Mouse (Mus musculus) neural tube, embryonic 14.5 days (tissue): ENCODE measurements around the gene Eva1c. TPM values are rescaled to one million over a fixed set of nuclear protein-coding genes. Genes with fewer than 3 reads are reported as not detected.
A peak's percentile ranks its signal among the peaks of the same experiment; 100 is the strongest.

ENCODE experiments used
- ATAC-seq: fragments of 200-750 bp; cut with Nextera tagmentation; 2 replicates; pipeline ENCODE4 v1.8.0; 2017; ENCODE audit warnings: low read depth, mild to moderate bottlenecking, moderate TSS enrichment, moderate library complexity
- H3K27ac ChIP-seq: fragments of 300-500 bp; sonication (generic); 2 replicates; pipeline ENCODE4 v1.5.1; 2014; ENCODE audit warnings: low read depth, mild to moderate bottlenecking, control low read depth, low read length, moderate library complexity, mixed read lengths
- H3K27me3 ChIP-seq: fragments of 300-500 bp; sonication (generic); 2 replicates; pipeline ENCODE4 v1.6.1; 2014; ENCODE audit warnings: low read length; ENCODE audit not compliant: control insufficient read depth, insufficient read depth
- H3K36me3 ChIP-seq: fragments of 300-500 bp; sonication (generic); 2 replicates; pipeline ENCODE4 v1.6.1; 2014; ENCODE audit warnings: low read length, mixed read lengths; ENCODE audit not compliant: control insufficient read depth, insufficient read depth
- H3K4me1 ChIP-seq: fragments of 300-500 bp; sonication (generic); 2 replicates; pipeline ENCODE4 v1.6.1; 2014; ENCODE audit warnings: low read length; ENCODE audit not compliant: control insufficient read depth, insufficient read depth
- H3K4me2 ChIP-seq: fragments of 300-500 bp; sonication (generic); 2 replicates; pipeline ENCODE4 v1.6.1; 2014; ENCODE audit warnings: mild to moderate bottlenecking, low read depth, low read length, control low read depth
- H3K4me3 ChIP-seq: fragments of 300-500 bp; sonication (generic); 2 replicates; pipeline ENCODE4 v1.5.1; 2014; ENCODE audit warnings: low read depth, low read length, control low read depth, mixed read lengths
- H3K9ac ChIP-seq: fragments of 300-500 bp; sonication (generic); replicated peaks from 2 replicates; pipeline ENCODE4 v1.6.1; 2014; ENCODE audit warnings: low read depth, mild to moderate bottlenecking, control low read depth, low read length, mixed read lengths
- H3K9me3 ChIP-seq: fragments of 300-500 bp; sonication (generic); 2 replicates; pipeline ENCODE4 v1.6.1; 2016; ENCODE audit warnings: low read length; ENCODE audit not compliant: control insufficient read depth
- WGBS: fragments of 180-500 bp; shearing (Covaris S2); extraction: QIAGEN DNeasy Blood & Tissue Kit; methylation state at CpG from one replicate; pipeline ENCODE4 v1.1.7; 2014; 5-methylcytosine and 5-hydroxymethylcytosine counted together
- polyA plus RNA-seq: library from polyadenylated mRNA; unstranded; fragments of >200 nt; fragmentation: Nextera tagmentation; extraction: Ambion mirVana; gene quantifications from 2 replicates; pipeline ENCODE4 v1.2.1, GENCODE M21; 2014

Eva1c gene
- polyA plus RNA-seq, 1 experiment from 2014 or later: 2.2 TPM

GRCm38 (mm10) chr16:90849262-90849661 lies 22.7 kb downstream of the Eva1c start:
- WGBS: 43% methylated on average over 12 of the region's 12 CpGs
- no peaks in the 10 kb centered on the region for H3K36me3 ChIP-seq

DNA sequence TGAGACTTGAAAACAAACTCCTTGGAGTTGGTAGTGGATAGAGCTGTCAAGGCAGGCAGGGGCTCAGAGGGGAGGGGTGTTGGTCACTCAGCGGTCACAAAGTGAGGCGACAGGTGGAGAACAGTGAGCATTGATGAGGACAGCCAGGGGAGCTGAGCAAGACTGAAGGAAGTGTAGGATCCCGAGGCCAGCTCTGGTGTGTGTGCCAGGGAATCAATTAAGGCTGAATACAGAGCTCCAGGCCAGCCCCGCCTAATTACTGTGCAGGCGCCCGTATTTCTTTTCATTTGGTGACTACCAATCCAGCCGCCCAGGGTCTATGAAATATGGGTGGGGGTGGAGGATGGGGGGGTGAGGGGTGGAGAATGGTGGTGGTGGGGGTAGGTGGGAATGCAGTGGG lies 24.4 kb downstream of the Eva1c start:
- 53% methylated on average over 7 of the region's 7 CpGs for WGBS
- H3K9me3 ChIP-seq: no peaks in the 10 kb centered on the region
- no peaks in the 10 kb centered on the region for H3K27me3 ChIP-seq
- H3K9ac ChIP-seq: no peak overlapping the region
- H3K4me3 ChIP-seq: no peak overlapping the region
- no peak overlapping the region for H3K4me2 ChIP-seq
- H3K4me1 ChIP-seq: no peaks in the 10 kb centered on the region
- H3K27ac ChIP-seq: no peak overlapping the region
- no peaks in the 10 kb centered on the region for H3K36me3 ChIP-seq
- ATAC-seq: peak; percentile 58; the same call in 1 of the 2 replicates

More at GRCm38 (mm10) chr16:90849262-90849661, 22.7 kb downstream of the Eva1c start:
- H3K27ac ChIP-seq: no peak overlapping the region
- no peak overlapping the region for H3K4me2 ChIP-seq
- no peak; the same call in 1 of the 2 replicates for ATAC-seq
- no peak overlapping the region for H3K9ac ChIP-seq
- H3K27me3 ChIP-seq: no peaks in the 10 kb centered on the region
- no peaks in the 10 kb centered on the region for H3K9me3 ChIP-seq
- no peak overlapping the region for H3K4me3 ChIP-seq
- no peaks in the 10 kb centered on the region for H3K4me1 ChIP-seq

- ATAC-seq: no peak
- H3K36me3 ChIP-seq: no peaks in the 10 kb centered on the region
- no peak overlapping the region for H3K4me2 ChIP-seq
- H3K9ac ChIP-seq: no peak overlapping the region
- H3K27me3 ChIP-seq: no peaks in the 10 kb centered on the region
- H3K27ac ChIP-seq: no peak overlapping the region
- H3K4me3 ChIP-seq: no peak overlapping the region
- no peaks in the 10 kb centered on the region for H3K4me1 ChIP-seq
- no peaks in the 10 kb centered on the region for H3K9me3 ChIP-seq
- WGBS: 58% methylated on average over 11 of the region's 11 CpGs
Observed at GRCm38 (mm10) chr16:90851621-90852334, 25.3 kb downstream of the Eva1c start.

GRCm38 (mm10) chr16:90856552-90857200 lies 30.2 kb downstream of the Eva1c start:
- Histone ChIP-seq H3K4me2 (no peak overlapping the region), H3K27ac (no peak overlapping the region), H3K4me1 (no peaks in the 10 kb centered on the region), H3K4me3 (no peak overlapping the region), H3K9me3 (no peaks in the 10 kb centered on the region), H3K9ac (no peak overlapping the region), H3K36me3 (no peaks in the 10 kb centered on the region), H3K27me3 (no peaks in the 10 kb centered on the region)
- ATAC-seq: no peak
- WGBS: 93% methylated on average over 6 of the region's 6 CpGs

- Histone ChIP-seq H3K9me3 (no peaks in the 10 kb centered on the region), H3K36me3 (no peaks in the 10 kb centered on the region), H3K27me3 (no peaks in the 10 kb centered on the region), H3K4me3 (no peak overlapping the region), H3K9ac (no peak overlapping the region), H3K4me1 (no peaks in the 10 kb centered on the region), H3K27ac (no peak overlapping the region), H3K4me2 (no peak overlapping the region)
- no peak for ATAC-seq
- WGBS: 83% methylated on average over 4 of the region's 4 CpGs
Observed at GRCm38 (mm10) chr16:90858206-90858605, 31.7 kb downstream of the Eva1c start.

- H3K4me1 ChIP-seq: no peaks in the 10 kb centered on the region
- H3K36me3 ChIP-seq: no peaks in the 10 kb centered on the region
- no peak overlapping the region for H3K27ac ChIP-seq
- H3K4me2 ChIP-seq: no peak overlapping the region
- no peaks in the 10 kb centered on the region for H3K9me3 ChIP-seq
- no peak overlapping the region for H3K9ac ChIP-seq
- WGBS: 85% methylated on average over 3 of the region's 3 CpGs
- no peak overlapping the region for H3K4me3 ChIP-seq
- H3K27me3 ChIP-seq: no peaks in the 10 kb centered on the region
- ATAC-seq: no peak
Observed at GRCm38 (mm10) chr16:90863036-90863435, 36.5 kb downstream of the Eva1c start.

DNA sequence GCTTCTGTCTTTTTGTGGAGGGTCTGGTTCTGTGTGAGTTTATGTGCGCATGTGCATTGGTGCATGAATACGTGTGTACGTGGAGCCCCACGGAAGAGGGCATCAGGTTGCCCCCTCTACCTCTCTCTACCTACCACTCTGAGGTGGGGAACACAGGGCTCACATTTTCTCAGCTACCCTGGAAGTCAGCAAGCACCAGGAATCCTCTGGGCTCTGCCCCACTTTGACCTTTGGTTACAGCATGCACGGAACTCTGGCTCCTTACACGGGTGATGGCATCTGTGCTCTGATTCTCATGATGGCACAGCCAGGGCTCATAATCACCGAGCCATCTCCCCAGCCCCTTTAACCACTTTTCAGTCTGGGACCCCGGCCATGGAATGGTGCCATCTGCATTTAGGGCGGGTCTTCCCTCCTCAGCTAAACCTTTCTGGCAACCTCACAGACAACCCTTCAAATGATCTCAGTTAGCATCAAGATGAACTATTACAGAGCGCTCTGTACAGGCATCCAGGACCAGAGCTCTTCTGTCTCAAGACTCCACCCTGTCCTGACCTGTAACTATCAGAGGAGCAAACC lies 37.0 kb downstream of the Eva1c start:
- Histone ChIP-seq H3K4me2 (no peak overlapping the region), H3K4me3 (no peak overlapping the region), H3K9me3 (no peaks in the 10 kb centered on the region), H3K4me1 (no peaks in the 10 kb centered on the region), H3K27ac (no peak overlapping the region), H3K36me3 (no peaks in the 10 kb centered on the region), H3K9ac (no peak overlapping the region), H3K27me3 (no peaks in the 10 kb centered on the region)
- ATAC-seq: no peak
- 82% methylated on average over 10 of the region's 10 CpGs for WGBS

DNA sequence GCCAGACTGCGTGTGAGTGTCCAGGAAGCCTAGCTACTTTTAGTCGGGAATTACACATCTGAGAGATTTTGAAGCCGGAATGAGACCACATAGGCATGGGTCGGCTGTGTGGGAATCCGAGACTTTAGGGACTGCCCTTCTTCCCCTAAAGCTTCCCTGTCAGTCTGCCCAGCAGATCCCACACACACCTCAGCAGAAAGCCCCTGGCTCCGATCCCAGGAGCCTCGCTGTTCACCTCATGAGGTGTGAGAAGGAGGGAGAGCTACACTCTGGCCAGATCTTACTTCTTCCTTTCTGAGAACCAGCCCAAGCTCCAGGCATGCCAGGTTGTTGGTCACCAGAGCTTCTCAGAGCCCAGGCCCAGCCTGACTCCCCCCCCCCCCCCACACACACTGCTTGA lies 38.2 kb downstream of the Eva1c start:
- WGBS: 69% methylated on average over 7 of the region's 7 CpGs
- Histone ChIP-seq H3K9ac (no peak overlapping the region), H3K36me3 (no peaks in the 10 kb centered on the region), H3K9me3 (no peaks in the 10 kb centered on the region), H3K4me1 (no peaks in the 10 kb centered on the region), H3K27me3 (no peaks in the 10 kb centered on the region), H3K4me3 (no peak overlapping the region), H3K4me2 (no peak overlapping the region), H3K27ac (no peak overlapping the region)
- no peak for ATAC-seq

- H3K4me3 ChIP-seq: no peak overlapping the region
- H3K27me3 ChIP-seq: no peaks in the 10 kb centered on the region
- H3K4me1 ChIP-seq: no peaks in the 10 kb centered on the region
- H3K36me3 ChIP-seq: no peaks in the 10 kb centered on the region
- no peak for ATAC-seq
- H3K27ac ChIP-seq: peak overlapping the region; percentile 1; the same call in 1 of the 2 replicates
- H3K9ac ChIP-seq: no peak overlapping the region
- H3K4me2 ChIP-seq: no peak overlapping the region
- H3K9me3 ChIP-seq: no peaks in the 10 kb centered on the region
- 56% methylated on average over 9 of the region's 9 CpGs for WGBS
Observed at GRCm38 (mm10) chr16:90865652-90866051, 39.1 kb downstream of the Eva1c start.
